Mouse (Mus musculus): ENCODE measurements around the gene Slc12a9. TPM values are rescaled to one million over a fixed set of nuclear protein-coding genes. Genes with fewer than 3 reads are reported as not detected.
A peak's percentile ranks its signal among the peaks of the same experiment; 100 is the strongest.

Slc12a9 gene
- polyA plus RNA-seq, 1 experiment from 2014 or later: 8.5 TPM

GRCm38 (mm10) chr5:137306439-137307005 lies 26.9 kb downstream of the Slc12a9 start:
- no peak for ATAC-seq (ENCODE audit: low FRiP score, low TSS enrichment)
- no peaks in the 10 kb centered on the region for H3K27me3 ChIP-seq (ENCODE audit: control insufficient read depth, insufficient read depth, low read length)
- H3K9me3 ChIP-seq (ENCODE audit: control insufficient read depth, low read length): peaks cover 7% of the 10 kb centered on the region; the same call in 1 of the 2 replicates
- WGBS: 16% methylated on average over 12 of the region's 12 CpGs
- peak overlapping the region; percentile 96 for H3K9ac ChIP-seq (ENCODE audit: low read depth, low read length)
- peak overlapping the region; percentile 85 for H3K4me3 ChIP-seq (ENCODE audit: low read length)
- H3K27ac ChIP-seq (ENCODE audit: low read depth, low read length): peak overlapping the region; percentile 92
- H3K4me2 ChIP-seq (replicated peaks; ENCODE audit: low read depth, low read length): peak overlapping the region; percentile 65
- H3K36me3 ChIP-seq (ENCODE audit: control insufficient read depth, insufficient read depth, low read length): peaks cover 72% of the 10 kb centered on the region
- H3K4me1 ChIP-seq (ENCODE audit: control insufficient read depth, insufficient read depth, low read length): peaks cover 32% of the 10 kb centered on the region

GRCm38 (mm10) chr5:137305822-137306221 lies 27.6 kb downstream of the Slc12a9 start:
- Histone ChIP-seq H3K9me3 (ENCODE audit: control insufficient read depth, low read length) (peaks cover 7% of the 10 kb centered on the region; the same call in 1 of the 2 replicates), H3K4me2 (replicated peaks; ENCODE audit: low read depth, low read length) (peak overlapping the region; percentile 65), H3K4me1 (ENCODE audit: control insufficient read depth, insufficient read depth, low read length) (peaks cover 32% of the 10 kb centered on the region), H3K27ac (ENCODE audit: low read depth, low read length) (no peak overlapping the region), H3K36me3 (ENCODE audit: control insufficient read depth, insufficient read depth, low read length) (peaks cover 72% of the 10 kb centered on the region), H3K9ac (ENCODE audit: low read depth, low read length) (peak overlapping the region; percentile 96), H3K27me3 (ENCODE audit: control insufficient read depth, insufficient read depth, low read length) (no peaks in the 10 kb centered on the region), H3K4me3 (ENCODE audit: low read length) (peak overlapping the region; percentile 85; the same call in 1 of the 2 replicates)
- ATAC-seq (ENCODE audit: low FRiP score, low TSS enrichment): no peak
- 46% methylated on average over 3 of the region's 3 CpGs for WGBS

GRCm38 (mm10) chr5:137304816-137305215 lies 28.6 kb downstream of the Slc12a9 start:
- Histone ChIP-seq H3K4me3 (ENCODE audit: low read length) (peak overlapping the region; percentile 10; the same call in 1 of the 2 replicates), H3K27me3 (ENCODE audit: control insufficient read depth, insufficient read depth, low read length) (no peaks in the 10 kb centered on the region), H3K36me3 (ENCODE audit: control insufficient read depth, insufficient read depth, low read length) (peaks cover 72% of the 10 kb centered on the region), H3K4me2 (replicated peaks; ENCODE audit: low read depth, low read length) (peak overlapping the region; percentile 65; the same call in 1 of the 2 replicates), H3K9me3 (ENCODE audit: control insufficient read depth, low read length) (peaks cover 7% of the 10 kb centered on the region; the same call in 1 of the 2 replicates), H3K27ac (ENCODE audit: low read depth, low read length) (no peak overlapping the region), H3K9ac (ENCODE audit: low read depth, low read length) (no peak overlapping the region), H3K4me1 (ENCODE audit: control insufficient read depth, insufficient read depth, low read length) (peaks cover 32% of the 10 kb centered on the region)
- WGBS: 45% methylated on average over 4 of the region's 4 CpGs
- no peak for ATAC-seq (ENCODE audit: low FRiP score, low TSS enrichment)

- WGBS: 74% methylated on average over 3 of the region's 3 CpGs
- Histone ChIP-seq H3K9ac (ENCODE audit: low read depth, low read length) (no peak overlapping the region; the same call in 1 of the 2 replicates), H3K36me3 (ENCODE audit: control insufficient read depth, insufficient read depth, low read length) (peaks cover 72% of the 10 kb centered on the region), H3K4me1 (ENCODE audit: control insufficient read depth, insufficient read depth, low read length) (peaks cover 32% of the 10 kb centered on the region), H3K27me3 (ENCODE audit: control insufficient read depth, insufficient read depth, low read length) (no peaks in the 10 kb centered on the region), H3K4me2 (replicated peaks; ENCODE audit: low read depth, low read length) (no peak overlapping the region), H3K4me3 (ENCODE audit: low read length) (no peak overlapping the region), H3K27ac (ENCODE audit: low read depth, low read length) (no peak overlapping the region), H3K9me3 (ENCODE audit: control insufficient read depth, low read length) (peaks cover 7% of the 10 kb centered on the region; the same call in 1 of the 2 replicates)
- no peak for ATAC-seq (ENCODE audit: low FRiP score, low TSS enrichment)
These were observed 29.2 kb downstream of the Slc12a9 start for GRCm38 (mm10) chr5:137304165-137304564.

GRCm38 (mm10) chr5:137303609-137304008 lies 29.8 kb downstream of the Slc12a9 start:
- Histone ChIP-seq H3K4me2 (replicated peaks; ENCODE audit: low read depth, low read length) (no peak overlapping the region), H3K9ac (ENCODE audit: low read depth, low read length) (no peak overlapping the region), H3K27ac (ENCODE audit: low read depth, low read length) (no peak overlapping the region), H3K4me1 (ENCODE audit: control insufficient read depth, insufficient read depth, low read length) (peaks cover 32% of the 10 kb centered on the region), H3K27me3 (ENCODE audit: control insufficient read depth, insufficient read depth, low read length) (no peaks in the 10 kb centered on the region), H3K36me3 (ENCODE audit: control insufficient read depth, insufficient read depth, low read length) (peaks cover 72% of the 10 kb centered on the region), H3K4me3 (ENCODE audit: low read length) (no peak overlapping the region), H3K9me3 (ENCODE audit: control insufficient read depth, low read length) (peaks cover 2% of the 10 kb centered on the region; the same call in 1 of the 2 replicates)
- WGBS: 89% methylated on average over 4 of the region's 4 CpGs
- no peak for ATAC-seq (ENCODE audit: low FRiP score, low TSS enrichment)

- WGBS: 89% methylated on average over 19 of the region's 21 CpGs
- no peak overlapping the region for H3K4me2 ChIP-seq (replicated peaks; ENCODE audit: low read depth, low read length)
- no peaks in the 10 kb centered on the region for H3K27me3 ChIP-seq (ENCODE audit: control insufficient read depth, insufficient read depth, low read length)
- no peaks in the 10 kb centered on the region for H3K9me3 ChIP-seq (ENCODE audit: control insufficient read depth, low read length)
- no peak overlapping the region for H3K27ac ChIP-seq (ENCODE audit: low read depth, low read length)
- ATAC-seq (ENCODE audit: low FRiP score, low TSS enrichment): no peak
- H3K4me1 ChIP-seq (ENCODE audit: control insufficient read depth, insufficient read depth, low read length): peaks cover 31% of the 10 kb centered on the region
- no peak overlapping the region for H3K4me3 ChIP-seq (ENCODE audit: low read length)
- H3K9ac ChIP-seq (ENCODE audit: low read depth, low read length): no peak overlapping the region
- peaks cover 93% of the 10 kb centered on the region for H3K36me3 ChIP-seq (ENCODE audit: control insufficient read depth, insufficient read depth, low read length)
These were observed 32.1 kb downstream of the Slc12a9 start for GRCm38 (mm10) chr5:137301253-137301652.

- H3K27ac ChIP-seq (ENCODE audit: low read depth, low read length): no peak overlapping the region
- peaks cover 19% of the 10 kb centered on the region for H3K4me1 ChIP-seq (ENCODE audit: control insufficient read depth, insufficient read depth, low read length)
- H3K4me3 ChIP-seq (ENCODE audit: low read length): no peak overlapping the region
- H3K36me3 ChIP-seq (ENCODE audit: control insufficient read depth, insufficient read depth, low read length): peaks cover 94% of the 10 kb centered on the region
- no peak for ATAC-seq (ENCODE audit: low FRiP score, low TSS enrichment)
- H3K27me3 ChIP-seq (ENCODE audit: control insufficient read depth, insufficient read depth, low read length): no peaks in the 10 kb centered on the region
- 91% methylated on average over 7 of the region's 7 CpGs for WGBS
- no peak overlapping the region for H3K9ac ChIP-seq (ENCODE audit: low read depth, low read length)
- H3K4me2 ChIP-seq (replicated peaks; ENCODE audit: low read depth, low read length): no peak overlapping the region
- H3K9me3 ChIP-seq (ENCODE audit: control insufficient read depth, low read length): no peaks in the 10 kb centered on the region
These were observed 34.2 kb downstream of the Slc12a9 start for GRCm38 (mm10) chr5:137299240-137299639.

- Histone ChIP-seq H3K4me2 (replicated peaks; ENCODE audit: low read depth, low read length) (no peak overlapping the region), H3K4me1 (ENCODE audit: control insufficient read depth, insufficient read depth, low read length) (peaks cover 9% of the 10 kb centered on the region; the same call in 1 of the 2 replicates), H3K27me3 (ENCODE audit: control insufficient read depth, insufficient read depth, low read length) (0 out of 2 replicates have a peak, but pooled peaks cover 2% of the 10 kb centered on the region), H3K9ac (ENCODE audit: low read depth, low read length) (no peak overlapping the region), H3K36me3 (ENCODE audit: control insufficient read depth, insufficient read depth, low read length) (peaks cover 73% of the 10 kb centered on the region), H3K4me3 (ENCODE audit: low read length) (no peak overlapping the region), H3K9me3 (ENCODE audit: control insufficient read depth, low read length) (no peaks in the 10 kb centered on the region), H3K27ac (ENCODE audit: low read depth, low read length) (no peak overlapping the region)
- no peak for ATAC-seq (ENCODE audit: low FRiP score, low TSS enrichment)
- WGBS: 89% methylated on average over 14 of the region's 14 CpGs
These were observed 36.3 kb downstream of the Slc12a9 start for GRCm38 (mm10) chr5:137297126-137297525.

GRCm38 (mm10) chr5:137295712-137296111 lies 37.7 kb downstream of the Slc12a9 start:
- peaks cover 12% of the 10 kb centered on the region; the same call in 1 of the 2 replicates for H3K27me3 ChIP-seq (ENCODE audit: control insufficient read depth, insufficient read depth, low read length)
- H3K27ac ChIP-seq (ENCODE audit: low read depth, low read length): no peak overlapping the region
- no peak overlapping the region for H3K4me2 ChIP-seq (replicated peaks; ENCODE audit: low read depth, low read length)
- H3K9me3 ChIP-seq (ENCODE audit: control insufficient read depth, low read length): no peaks in the 10 kb centered on the region
- H3K4me1 ChIP-seq (ENCODE audit: control insufficient read depth, insufficient read depth, low read length): peaks cover 9% of the 10 kb centered on the region; the same call in 1 of the 2 replicates
- ATAC-seq (ENCODE audit: low FRiP score, low TSS enrichment): no peak
- no peak overlapping the region; the same call in 1 of the 2 replicates for H3K4me3 ChIP-seq (ENCODE audit: low read length)
- H3K9ac ChIP-seq (ENCODE audit: low read depth, low read length): no peak overlapping the region
- peaks cover 59% of the 10 kb centered on the region for H3K36me3 ChIP-seq (ENCODE audit: control insufficient read depth, insufficient read depth, low read length)
- 91% methylated on average over 15 of the region's 15 CpGs for WGBS

Measured in kidney, embryonic 14.5 days (tissue).